Mouse (Mus musculus): ENCODE measurements at regions not wholly inside any gene's neighbourhood (a gene's known extent, or its start where the extent isn't known, plus 50 kb on each side); places are given as distances from the start of the nearest gene placed in this dataset.

GRCm38 (mm10) chr11:31771491-31772439, 100.1 kb upstream of the Bod1 start:
- no peak overlapping the region for H3K4me3 ChIP-seq
- no peaks in the 10 kb centered on the region for H3K27me3 ChIP-seq (replicated peaks; ENCODE audit: low read depth, poor library complexity, severe bottlenecking)
- WGBS = 82% methylated on average over 6 of the region's 6 CpGs
- peaks cover 14% of the 10 kb centered on the region; the same call in 1 of the 2 replicates for H3K4me1 ChIP-seq
- peak overlapping the region; percentile 15; the same call in 1 of the 2 replicates for H3K27ac ChIP-seq (replicated peaks)
- H3K9me3 ChIP-seq = no peaks in the 10 kb centered on the region
- no peak for DNase-seq (ENCODE audit: low spot score)
- no peaks in the 10 kb centered on the region for H3K36me3 ChIP-seq (replicated peaks)

DNA sequence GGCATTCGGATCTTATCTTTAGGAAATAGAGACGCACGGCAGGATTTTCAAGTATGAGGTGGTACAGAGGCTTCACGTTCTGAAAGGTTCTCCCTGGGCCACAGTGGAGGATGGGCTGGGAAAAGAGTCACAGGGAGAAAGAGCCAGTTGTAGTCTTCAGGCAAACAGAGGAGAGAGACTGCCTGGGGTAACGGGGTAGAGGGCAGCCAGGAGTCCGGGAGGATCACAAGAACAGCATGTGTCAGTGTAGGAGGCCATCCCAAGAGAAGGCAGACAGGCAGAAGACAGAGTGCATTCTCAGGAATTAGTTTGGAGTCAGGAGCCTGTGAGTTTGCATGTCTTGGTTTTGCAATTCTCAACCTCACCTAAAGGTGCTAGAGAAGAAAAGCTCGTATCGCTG, 94.5 kb upstream of the Cpeb4 start:
- H3K27me3 ChIP-seq (replicated peaks; ENCODE audit: low read depth, poor library complexity, severe bottlenecking) = no peaks in the 10 kb centered on the region
- H3K4me1 ChIP-seq = peaks cover 5% of the 10 kb centered on the region; the same call in 1 of the 2 replicates
- H3K9me3 ChIP-seq = no peaks in the 10 kb centered on the region
- no peak for DNase-seq (ENCODE audit: low spot score)
- no peak overlapping the region for H3K4me3 ChIP-seq
- no peaks in the 10 kb centered on the region for H3K36me3 ChIP-seq (replicated peaks)
- no peak overlapping the region for H3K27ac ChIP-seq (replicated peaks)
- whole genome bisulfite sequencing = 81% methylated on average over 8 of the region's 8 CpGs

DNA sequence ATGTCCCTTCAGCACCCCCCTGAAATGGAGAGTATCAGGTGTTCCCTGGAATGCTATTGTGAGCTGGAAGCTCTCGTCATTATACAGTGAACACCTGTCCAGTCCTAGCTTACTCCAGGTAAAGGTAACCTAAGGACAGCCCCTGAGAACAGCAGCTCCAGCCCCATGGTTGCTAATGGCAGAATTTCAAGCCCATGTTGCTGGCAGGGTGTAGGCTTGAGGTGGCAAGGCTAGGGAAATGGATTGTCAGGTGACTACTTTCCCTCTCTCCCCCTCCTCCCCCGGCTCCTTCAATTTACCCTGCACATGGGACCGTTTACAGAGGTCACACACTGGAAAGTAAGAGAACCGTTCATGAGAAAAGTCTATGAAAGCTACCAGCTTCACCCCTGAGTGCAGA, 93.2 kb upstream of the Cpeb4 start:
- Histone ChIP-seq H3K4me1 (peaks cover 5% of the 10 kb centered on the region; the same call in 1 of the 2 replicates), H3K27me3 (replicated peaks; ENCODE audit: low read depth, poor library complexity, severe bottlenecking) (no peaks in the 10 kb centered on the region), H3K9me3 (peaks cover 2% of the 10 kb centered on the region; the same call in 1 of the 2 replicates), H3K4me3 (no peak overlapping the region), H3K36me3 (replicated peaks) (no peaks in the 10 kb centered on the region), H3K27ac (replicated peaks) (no peak overlapping the region)
- 76% methylated on average over 4 of the region's 4 CpGs for WGBS
- DNase-seq (ENCODE audit: low spot score) = no peak

DNA sequence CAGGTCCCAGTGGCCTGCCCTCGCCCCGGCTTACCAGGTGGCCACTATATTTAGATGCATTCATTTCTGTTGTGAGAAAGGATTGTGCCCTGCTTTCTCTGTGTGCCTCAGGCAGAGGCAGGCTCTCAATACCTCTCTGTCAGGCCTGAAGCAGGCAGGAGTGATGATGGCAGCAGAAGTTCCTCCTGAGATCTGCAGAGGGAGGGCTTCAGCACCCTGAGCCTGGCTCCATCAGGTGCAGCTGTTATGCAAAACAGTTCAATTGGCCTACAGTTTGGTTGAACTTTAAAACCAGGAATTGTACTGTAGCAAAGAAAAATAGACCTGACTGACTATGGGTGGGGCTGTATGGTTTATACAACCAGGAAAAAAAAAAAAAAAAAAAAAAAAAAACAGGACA, 92.7 kb upstream of the Cpeb4 start:
- 86% methylated on average over 2 of the region's 2 CpGs for WGBS

DNA sequence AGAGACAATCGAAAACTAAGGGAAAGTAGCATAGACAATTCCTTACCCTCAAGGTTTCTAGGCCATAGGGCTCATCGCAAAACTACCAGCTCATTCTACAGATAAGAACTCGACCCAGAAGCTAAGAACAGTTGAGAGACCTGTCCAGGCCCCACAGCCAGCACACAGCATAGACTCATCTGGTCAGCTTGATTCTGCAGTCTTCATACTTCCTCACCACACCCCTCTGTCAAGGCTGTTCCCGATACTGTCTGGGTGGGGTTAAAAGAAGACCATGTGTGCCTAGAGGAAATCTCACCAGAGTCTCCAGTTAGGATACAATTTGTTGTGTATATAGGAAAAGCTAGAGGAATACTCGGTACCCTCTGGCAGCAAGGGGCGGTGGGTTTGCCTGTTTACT, 91.0 kb upstream of the Cpeb4 start:
- Histone ChIP-seq H3K27me3 (replicated peaks; ENCODE audit: low read depth, poor library complexity, severe bottlenecking) (no peaks in the 10 kb centered on the region), H3K9me3 (peaks cover 2% of the 10 kb centered on the region; the same call in 1 of the 2 replicates), H3K4me1 (peaks cover 6% of the 10 kb centered on the region), H3K36me3 (replicated peaks) (no peaks in the 10 kb centered on the region), H3K27ac (replicated peaks) (no peak overlapping the region), H3K4me3 (no peak overlapping the region)
- WGBS = 89% methylated on average over 6 of the region's 6 CpGs
- DNase-seq (ENCODE audit: low spot score) = no peak

More for the DNA sequence above, 92.7 kb upstream of the Cpeb4 start:
- Histone ChIP-seq H3K4me1 (peaks cover 5% of the 10 kb centered on the region; the same call in 1 of the 2 replicates), H3K27ac (replicated peaks) (no peak overlapping the region), H3K4me3 (no peak overlapping the region), H3K27me3 (replicated peaks; ENCODE audit: low read depth, poor library complexity, severe bottlenecking) (no peaks in the 10 kb centered on the region), H3K36me3 (replicated peaks) (no peaks in the 10 kb centered on the region), H3K9me3 (peaks cover 2% of the 10 kb centered on the region; the same call in 1 of the 2 replicates)
- DNase-seq (ENCODE audit: low spot score) = no peak

DNA sequence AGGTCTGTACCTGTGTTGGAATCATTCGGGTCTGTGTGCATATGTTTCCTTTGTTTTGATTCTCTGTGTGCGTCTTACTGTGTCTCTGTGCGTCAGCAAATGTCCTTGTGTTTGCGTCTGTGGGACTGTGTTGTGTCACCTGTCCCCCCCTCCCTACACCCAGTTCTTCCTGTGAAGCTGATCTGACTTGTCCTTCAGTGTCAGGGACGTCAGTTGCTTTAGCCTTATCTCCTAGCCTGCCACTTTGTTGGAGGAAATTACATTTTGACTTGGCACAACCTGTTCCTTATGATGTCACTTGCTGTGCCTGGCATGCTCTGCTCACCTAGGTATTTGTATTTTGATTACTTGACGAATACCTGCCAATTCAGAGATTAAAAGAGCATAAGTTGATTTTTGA, 90.4 kb upstream of the Cpeb4 start:
- 87% methylated on average over 6 of the region's 6 CpGs for WGBS
- peaks cover 12% of the 10 kb centered on the region for H3K4me1 ChIP-seq

DNA sequence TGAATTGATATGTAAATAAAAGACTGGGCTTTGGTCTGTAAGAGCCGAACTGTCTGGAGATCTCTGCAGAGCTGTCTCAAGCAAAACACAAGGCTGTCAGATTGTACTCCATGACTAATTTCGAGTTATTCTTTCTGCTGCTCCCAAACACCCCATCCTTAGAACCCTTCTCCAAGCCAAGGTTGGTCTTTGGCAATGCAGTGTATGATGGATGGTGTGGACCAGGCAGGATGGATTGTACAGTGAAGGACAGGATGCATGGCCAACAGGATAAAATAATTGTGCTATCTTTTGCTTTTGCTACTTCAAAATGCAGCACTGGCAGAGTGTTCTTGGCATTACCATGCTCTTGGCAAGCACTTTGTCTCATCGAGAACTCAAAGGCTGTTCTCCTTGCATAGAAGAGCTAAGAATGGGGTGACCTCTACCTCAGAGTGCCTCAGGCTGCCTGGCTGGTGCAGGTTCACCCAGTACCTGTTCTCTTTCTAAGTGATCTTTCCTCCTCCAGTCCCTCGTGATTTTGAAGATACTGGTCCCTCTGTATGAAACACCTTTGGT, 88.4 kb upstream of the Cpeb4 start:
- no peak overlapping the region for H3K27ac ChIP-seq (replicated peaks)
- peaks cover 2% of the 10 kb centered on the region; the same call in 1 of the 2 replicates for H3K9me3 ChIP-seq
- no peaks in the 10 kb centered on the region for H3K36me3 ChIP-seq (replicated peaks)
- DNase-seq (ENCODE audit: low spot score) = no peak
- 93% methylated on average over 4 of the region's 4 CpGs for WGBS
- H3K4me1 ChIP-seq = peaks cover 12% of the 10 kb centered on the region
- no peak overlapping the region for H3K4me3 ChIP-seq
- no peaks in the 10 kb centered on the region for H3K27me3 ChIP-seq (replicated peaks; ENCODE audit: low read depth, poor library complexity, severe bottlenecking)

More for the DNA sequence above, 90.4 kb upstream of the Cpeb4 start:
- no peak overlapping the region for H3K4me3 ChIP-seq
- no peaks in the 10 kb centered on the region for H3K27me3 ChIP-seq (replicated peaks; ENCODE audit: low read depth, poor library complexity, severe bottlenecking)
- no peaks in the 10 kb centered on the region for H3K36me3 ChIP-seq (replicated peaks)
- no peak for DNase-seq (ENCODE audit: low spot score)
- no peak overlapping the region for H3K27ac ChIP-seq (replicated peaks)
- peaks cover 2% of the 10 kb centered on the region; the same call in 1 of the 2 replicates for H3K9me3 ChIP-seq

- no peak for DNase-seq (ENCODE audit: low spot score)
- H3K27me3 ChIP-seq (replicated peaks; ENCODE audit: low read depth, poor library complexity, severe bottlenecking) = no peaks in the 10 kb centered on the region
- no peaks in the 10 kb centered on the region for H3K36me3 ChIP-seq (replicated peaks)
- H3K4me1 ChIP-seq = peaks cover 8% of the 10 kb centered on the region; the same call in 1 of the 2 replicates
- H3K9me3 ChIP-seq = peaks cover 2% of the 10 kb centered on the region; the same call in 1 of the 2 replicates
- WGBS = 89% methylated on average over 6 of the region's 6 CpGs
- no peak overlapping the region for H3K4me3 ChIP-seq
- no peak overlapping the region for H3K27ac ChIP-seq (replicated peaks)
Measured at GRCm38 (mm10) chr11:31784332-31784901, 87.6 kb upstream of the Cpeb4 start.

DNA sequence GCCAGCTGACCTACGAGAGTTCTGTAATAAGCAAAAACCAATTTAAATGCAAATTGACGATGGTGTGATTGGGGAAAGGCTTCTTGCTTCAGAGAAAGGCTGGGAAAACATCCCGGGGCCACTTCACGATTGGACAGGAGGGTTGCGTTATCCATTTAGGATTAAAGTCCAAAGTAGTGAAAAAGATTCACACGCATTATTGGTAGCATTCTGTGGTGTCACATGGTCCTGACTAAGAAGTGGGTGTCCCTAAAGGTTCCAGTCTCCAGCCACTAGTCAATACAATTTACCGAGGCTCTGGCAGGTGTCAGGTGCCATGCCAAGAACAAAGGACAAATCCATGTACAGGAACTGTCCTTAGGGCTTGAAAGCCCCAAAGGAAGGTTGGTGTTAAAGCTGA, 86.9 kb upstream of the Cpeb4 start:
- Histone ChIP-seq H3K9me3 (peaks cover 2% of the 10 kb centered on the region; the same call in 1 of the 2 replicates), H3K27me3 (replicated peaks; ENCODE audit: low read depth, poor library complexity, severe bottlenecking) (no peaks in the 10 kb centered on the region)
- WGBS = 83% methylated on average over 7 of the region's 7 CpGs

GRCm38 (mm10) chr11:31787376-31787775, 84.6 kb upstream of the Cpeb4 start:
- 64% methylated on average over 2 of the region's 2 CpGs for WGBS
- H3K27me3 ChIP-seq (replicated peaks; ENCODE audit: low read depth, poor library complexity, severe bottlenecking) = no peaks in the 10 kb centered on the region
- no peak overlapping the region for H3K4me3 ChIP-seq
- no peak overlapping the region for H3K27ac ChIP-seq (replicated peaks)
- no peaks in the 10 kb centered on the region for H3K36me3 ChIP-seq (replicated peaks)
- DNase-seq (ENCODE audit: low spot score) = no peak
- H3K9me3 ChIP-seq = peaks cover 2% of the 10 kb centered on the region; the same call in 1 of the 2 replicates
- H3K4me1 ChIP-seq = peaks cover 8% of the 10 kb centered on the region; the same call in 1 of the 2 replicates

More for the DNA sequence above, 86.9 kb upstream of the Cpeb4 start:
- H3K36me3 ChIP-seq (replicated peaks) = no peaks in the 10 kb centered on the region
- no peak for DNase-seq (ENCODE audit: low spot score)
- H3K27ac ChIP-seq (replicated peaks) = no peak overlapping the region
- no peak overlapping the region for H3K4me3 ChIP-seq
- H3K4me1 ChIP-seq = peaks cover 8% of the 10 kb centered on the region; the same call in 1 of the 2 replicates

DNA sequence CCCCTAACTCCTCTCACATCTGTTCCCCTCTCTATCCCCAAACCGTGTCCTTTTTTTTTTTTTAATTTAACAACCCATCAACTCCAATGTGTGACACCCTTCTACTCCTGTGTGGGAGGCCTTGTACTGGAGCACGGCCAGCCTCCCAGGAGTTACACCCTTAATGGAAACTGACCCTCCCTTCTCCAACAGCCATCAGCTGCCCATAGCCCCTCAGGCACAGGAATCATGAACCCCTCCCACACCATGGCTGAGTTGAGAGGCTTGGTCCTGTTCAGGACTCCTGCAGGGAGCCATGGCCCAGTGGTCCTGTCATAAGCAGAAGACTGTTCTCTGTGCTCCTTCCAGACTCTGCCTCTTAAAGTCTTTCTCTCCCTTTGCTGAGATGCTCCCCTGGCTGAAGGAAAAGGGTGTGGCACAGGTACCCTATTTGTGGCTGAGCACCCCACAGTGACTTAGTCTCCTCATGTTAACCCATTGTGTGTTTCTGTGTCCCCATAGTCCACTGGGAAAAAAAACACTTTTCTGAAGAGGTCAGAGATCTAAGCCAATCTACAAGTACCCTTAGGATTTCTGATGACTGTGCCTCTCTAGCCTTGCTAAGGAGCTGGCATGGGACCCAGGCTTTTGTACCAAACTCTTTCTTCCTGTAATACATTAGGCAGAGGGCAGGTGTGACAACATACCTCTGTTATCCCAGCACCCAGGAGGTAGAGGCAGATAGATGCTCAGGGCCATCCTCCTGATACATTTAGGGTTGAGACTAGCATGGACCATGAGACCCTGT, 83.9 kb upstream of the Cpeb4 start:
- H3K4me1 ChIP-seq = peaks cover 8% of the 10 kb centered on the region; the same call in 1 of the 2 replicates
- no peaks in the 10 kb centered on the region for H3K27me3 ChIP-seq (replicated peaks; ENCODE audit: low read depth, poor library complexity, severe bottlenecking)
- 60% methylated on average over 2 of the region's 2 CpGs for WGBS
- no peak for DNase-seq (ENCODE audit: low spot score)
- H3K4me3 ChIP-seq = no peak overlapping the region
- peaks cover 2% of the 10 kb centered on the region; the same call in 1 of the 2 replicates for H3K9me3 ChIP-seq
- no peak overlapping the region for H3K27ac ChIP-seq (replicated peaks)
- H3K36me3 ChIP-seq (replicated peaks) = no peaks in the 10 kb centered on the region

GRCm38 (mm10) chr11:31789967-31790366, 82.0 kb upstream of the Cpeb4 start:
- no peak overlapping the region for H3K27ac ChIP-seq (replicated peaks)
- no peaks in the 10 kb centered on the region for H3K36me3 ChIP-seq (replicated peaks)
- no peaks in the 10 kb centered on the region for H3K9me3 ChIP-seq
- 85% methylated on average over 3 of the region's 3 CpGs for WGBS
- DNase-seq (ENCODE audit: low spot score) = no peak
- no peak overlapping the region for H3K4me3 ChIP-seq
- H3K27me3 ChIP-seq (replicated peaks; ENCODE audit: low read depth, poor library complexity, severe bottlenecking) = no peaks in the 10 kb centered on the region
- peaks cover 8% of the 10 kb centered on the region; the same call in 1 of the 2 replicates for H3K4me1 ChIP-seq

Measured in embryonic facial prominence, embryonic 10.5 days (tissue).